In genomic region chr17:34627093-34627942, GRCm38 (mm10) we compare ENCODE assay signal across 8 mouse cellular contexts. TPM values are rescaled to one million over a fixed set of nuclear protein-coding genes. Genes with fewer than 3 reads are reported as not detected.
DNase-seq lines count a peak whose midpoint lies in the region; ATAC-seq and TF ChIP-seq lines count a peak whose summit lies in the region.

No protein-coding gene starts in this region.

- H3K9ac ChIP-seq in heart, embryonic 11.5 days (ENCODE audit: low read depth, low read length), result peak overlapping the region; percentile 85
- H3K9ac ChIP-seq in kidney, embryonic 14.5 days (ENCODE audit: low read depth, low read length), result peak overlapping the region; percentile 75
- H3K9ac ChIP-seq in liver, adult 2 months (ENCODE audit: low read depth, low read length), result peak overlapping the region; percentile 75

- peak overlapping the region; percentile 72 for H3K4me3 ChIP-seq in erythroblast, embryonic 14.5 days (replicated peaks)
- H3K4me3 ChIP-seq in heart, embryonic 11.5 days (ENCODE audit: low read depth, low read length), result peak overlapping the region; percentile 80
- peak overlapping the region; percentile 61 for H3K4me3 ChIP-seq in kidney, embryonic 14.5 days (ENCODE audit: low read length)
- peak overlapping the region; percentile 72 for H3K4me3 ChIP-seq in liver, adult 2 months (ENCODE audit: insufficient read depth, low read depth, low read length)

- peak overlapping the region; percentile 93 for H3K27ac ChIP-seq in heart, embryonic 11.5 days (ENCODE audit: low read depth, low read length)
- H3K27ac ChIP-seq in kidney, embryonic 14.5 days (ENCODE audit: low read depth, low read length), result peak overlapping the region; percentile 96
- H3K27ac ChIP-seq in liver, adult 2 months (replicated peaks; ENCODE audit: insufficient read depth, low read depth, low read length), result peak overlapping the region; percentile 82

- peaks cover 3% of the 10 kb centered on the region; the same call in 1 of the 2 replicates for H3K9me3 ChIP-seq in erythroblast, embryonic 14.5 days (ENCODE audit: control insufficient read depth, low read length)
- H3K9me3 ChIP-seq in heart, embryonic 11.5 days (replicated peaks; ENCODE audit: control insufficient read depth, low read length), result no peaks in the 10 kb centered on the region
- H3K9me3 ChIP-seq in kidney, embryonic 14.5 days (ENCODE audit: control insufficient read depth, low read length), result no peaks in the 10 kb centered on the region

- peak; percentile 40; the same call in 1 of the 2 replicates for TF ChIP-seq POLR2A in liver, adult 2 months (IDR thresholded peaks at IDR 0.05; ENCODE audit: extremely low read depth, insufficient read depth, low read length)

- peaks cover 43% of the 10 kb centered on the region for H3K4me1 ChIP-seq in erythroblast, embryonic 14.5 days (ENCODE audit: control insufficient read depth)
- H3K4me1 ChIP-seq in heart, embryonic 11.5 days (ENCODE audit: control insufficient read depth, insufficient read depth, low read length), result peaks cover 32% of the 10 kb centered on the region
- H3K4me1 ChIP-seq in kidney, embryonic 14.5 days (ENCODE audit: control insufficient read depth, insufficient read depth, low read length), result peaks cover 44% of the 10 kb centered on the region
- 0 out of 2 replicates have a peak, but pooled peaks cover 5% of the 10 kb centered on the region for H3K4me1 ChIP-seq in liver, adult 2 months (ENCODE audit: control insufficient read depth, insufficient read depth, low read length)

- no peak for TF ChIP-seq CTCF in liver, adult 2 months (IDR thresholded peaks at IDR 0.05; ENCODE audit: low read depth, low read length)

- H3K79me2 ChIP-seq in liver, adult 2 months (ENCODE audit: control insufficient read depth, insufficient read depth, low read length), result no peaks in the 10 kb centered on the region

- under 1% methylated on average over 37 of the region's 45 CpGs for WGBS in heart, embryonic 11.5 days (ENCODE audit: insufficient replicate concordance)
- under 1% methylated on average over 38 of the region's 45 CpGs for WGBS in kidney, embryonic 14.5 days
- under 1% methylated on average over 44 of the region's 45 CpGs for WGBS in liver, adult 2 months

- ATAC-seq in heart, embryonic 11.5 days (replicated peaks; ENCODE audit: insufficient number of reproducible peaks, low FRiP score, low TSS enrichment), result peak; percentile 69
- peak; percentile 74 for ATAC-seq in kidney, embryonic 14.5 days (ENCODE audit: low FRiP score, low TSS enrichment)
- peak; percentile 28; the same call in 1 of the 2 replicates for ATAC-seq in monocyte, adult 5-6 weeks (replicated peaks; ENCODE audit: insufficient number of reproducible peaks, low FRiP score, low TSS enrichment, poor library complexity, severe bottlenecking)

- peak; percentile 86 for DNase-seq in CD4-positive helper T cell, adult 2 months (ENCODE audit: low read depth, low spot score)
- peak; percentile 98 for DNase-seq in brain, adult 2 months (ENCODE audit: low read depth, low spot score)
- DNase-seq in liver, adult 2 months (ENCODE audit: extremely low read depth, low read depth, low spot score), result peak; percentile 81
- peak; percentile 68 to 75 for DNase-seq in spleen, postnatal 4 days (ENCODE audit: low spot score in 2 of 2)

- H3K4me2 ChIP-seq in heart, embryonic 11.5 days, result peak overlapping the region; percentile 90
- peak overlapping the region; percentile 89 for H3K4me2 ChIP-seq in kidney, embryonic 14.5 days (replicated peaks; ENCODE audit: low read depth, low read length)

- H3K27me3 ChIP-seq in erythroblast, embryonic 14.5 days (ENCODE audit: control insufficient read depth), result peaks cover 60% of the 10 kb centered on the region
- peaks cover 35% of the 10 kb centered on the region for H3K27me3 ChIP-seq in heart, embryonic 11.5 days (ENCODE audit: control insufficient read depth, insufficient read depth, low read length)
- peaks cover 22% of the 10 kb centered on the region for H3K27me3 ChIP-seq in kidney, embryonic 14.5 days (ENCODE audit: control insufficient read depth, insufficient read depth, low read length)
- no peaks in the 10 kb centered on the region for H3K27me3 ChIP-seq in liver, adult 2 months (ENCODE audit: control insufficient read depth, insufficient read depth, low read length)

- peaks cover 10% of the 10 kb centered on the region for H3K36me3 ChIP-seq in erythroblast, embryonic 14.5 days (ENCODE audit: control insufficient read depth)
- peaks cover 2% of the 10 kb centered on the region for H3K36me3 ChIP-seq in heart, embryonic 11.5 days (ENCODE audit: control insufficient read depth, insufficient read depth, low read length)
- H3K36me3 ChIP-seq in kidney, embryonic 14.5 days (ENCODE audit: control insufficient read depth, insufficient read depth, low read length), result peaks cover 17% of the 10 kb centered on the region; the same call in 1 of the 2 replicates
- H3K36me3 ChIP-seq in liver, adult 2 months (ENCODE audit: control insufficient read depth, insufficient read depth, low read length), result peaks cover 6% of the 10 kb centered on the region

RNA-seq across cellular contexts. Expression of gene Ppt2, which starts 1.0 kb away (rescaled TPM):
- 1.4 and 1.7 TPM in 2 replicates for polyA plus RNA-seq in erythroblast, embryonic 14.5 days (2012)
- polyA plus RNA-seq in heart, embryonic 11.5 days (2014; fragmentation: Nextera tagmentation; extraction: Ambion mirVana), result 31.7 and 34.3 TPM in 2 replicates
- polyA plus RNA-seq in kidney, embryonic 14.5 days (2014; fragmentation: Nextera tagmentation; extraction: Ambion mirVana), result 33.5 and 39.1 TPM in 2 replicates
- 22.5 and 28.5 TPM in 2 replicates for total RNA-seq in liver, adult 2 months (2014; rRNA removed)
- 38.5 and 46.7 TPM in 2 replicates for polyA plus RNA-seq in liver, adult 2 months (2012; rRNA removed)
- total RNA-seq in monocyte, adult 5-6 weeks (2017), result 30.4 to 67.0 TPM (median 38.4 TPM) in 3 replicates

RNA-seq across cellular contexts. Expression of gene Prrt1, which starts 2.0 kb away (rescaled TPM):
- polyA plus RNA-seq in erythroblast, embryonic 14.5 days (2012), result not detected in 2 replicates
- polyA plus RNA-seq in heart, embryonic 11.5 days (2014; fragmentation: Nextera tagmentation; extraction: Ambion mirVana), result not detected in 2 replicates
- polyA plus RNA-seq in kidney, embryonic 14.5 days (2014; fragmentation: Nextera tagmentation; extraction: Ambion mirVana), result 0.16 and 0.18 TPM in 2 replicates
- not detected in 2 replicates for total RNA-seq in liver, adult 2 months (2014; rRNA removed)
- polyA plus RNA-seq in liver, adult 2 months (2012; rRNA removed), result 0.32 and 0.39 TPM in 2 replicates
- total RNA-seq in monocyte, adult 5-6 weeks (2017), result 0.29 to 1.9 TPM (median 0.75 TPM) in 3 replicates

RNA-seq across cellular contexts. Expression of gene Egfl8, which starts 11.5 kb away (rescaled TPM):
- polyA plus RNA-seq in erythroblast, embryonic 14.5 days (2012), result 0.03 and 0.05 TPM in 2 replicates
- polyA plus RNA-seq in heart, embryonic 11.5 days (2014; fragmentation: Nextera tagmentation; extraction: Ambion mirVana), result 0.82 and 0.90 TPM in 2 replicates
- 3.2 and 3.6 TPM in 2 replicates for polyA plus RNA-seq in kidney, embryonic 14.5 days (2014; fragmentation: Nextera tagmentation; extraction: Ambion mirVana)
- total RNA-seq in liver, adult 2 months (2014; rRNA removed), result 0.37 and 0.60 TPM in 2 replicates
- 0.82 and 1.2 TPM in 2 replicates for polyA plus RNA-seq in liver, adult 2 months (2012; rRNA removed)
- 2.3 to 3.3 TPM (median 3.0 TPM) in 3 replicates for total RNA-seq in monocyte, adult 5-6 weeks (2017)

RNA-seq across cellular contexts. Expression of gene Fkbpl, which starts 17.2 kb away (rescaled TPM):
- polyA plus RNA-seq in erythroblast, embryonic 14.5 days (2012), result 0.48 and 0.56 TPM in 2 replicates
- 10.9 and 11.4 TPM in 2 replicates for polyA plus RNA-seq in heart, embryonic 11.5 days (2014; fragmentation: Nextera tagmentation; extraction: Ambion mirVana)
- polyA plus RNA-seq in kidney, embryonic 14.5 days (2014; fragmentation: Nextera tagmentation; extraction: Ambion mirVana), result 14.8 and 16.5 TPM in 2 replicates
- total RNA-seq in liver, adult 2 months (2014; rRNA removed), result 4.2 and 5.3 TPM in 2 replicates
- polyA plus RNA-seq in liver, adult 2 months (2012; rRNA removed), result 2.0 and 3.0 TPM in 2 replicates
- total RNA-seq in monocyte, adult 5-6 weeks (2017), result 5.6 to 15.1 TPM (median 6.4 TPM) in 3 replicates

RNA-seq across cellular contexts. Expression of gene Atf6b, which starts 19.6 kb away (rescaled TPM):
- polyA plus RNA-seq in erythroblast, embryonic 14.5 days (2012), result 7.7 and 7.8 TPM in 2 replicates
- polyA plus RNA-seq in heart, embryonic 11.5 days (2014; fragmentation: Nextera tagmentation; extraction: Ambion mirVana), result 41.0 and 49.8 TPM in 2 replicates
- polyA plus RNA-seq in kidney, embryonic 14.5 days (2014; fragmentation: Nextera tagmentation; extraction: Ambion mirVana), result 54.6 and 61.7 TPM in 2 replicates
- 4.4 and 6.6 TPM in 2 replicates for total RNA-seq in liver, adult 2 months (2014; rRNA removed)
- polyA plus RNA-seq in liver, adult 2 months (2012; rRNA removed), result 29.8 and 34.6 TPM in 2 replicates
- total RNA-seq in monocyte, adult 5-6 weeks (2017), result 17.4 to 26.0 TPM (median 23.4 TPM) in 3 replicates

Comparison
In these comparisons a context has a peak if more than half of its experiments do, and no peak if none do; other contexts are left out.
1. Peak in every context shown above with its lines: DNase-seq, ATAC-seq, H3K4me3 ChIP-seq and H3K27ac ChIP-seq.
2. RNA of gene Ppt2, which starts 1.0 kb away (polyA plus RNA-seq): 33.5 to 39.1 TPM in kidney, embryonic 14.5 days, 38.5 to 46.7 TPM in liver, adult 2 months and 31.7 to 34.3 TPM in heart, embryonic 11.5 days; 1.4 to 1.7 TPM in erythroblast, embryonic 14.5 days; every median in the first group is over 10 times any median in the second.